Mouse (Mus musculus) regulatory T cell (primary cell): ENCODE data around the gene Fkrp.

Experiments used
- in situ Hi-C: fragments of 300-600 bp; cut with MboI, MseI; formaldehyde crosslinking; loops from one replicate; pipeline ENCODE4 v1.15.1; 2025; ENCODE audit warnings: high pct_unique_total_duplicates

The Fkrp gene

GRCm38 (mm10) chr7:16794886-16795285 is 21.6 kb downstream of the Fkrp start:
- in situ Hi-C loops: no loop called here

GRCm38 (mm10) chr7:16793010-16793725 is 23.4 kb downstream of the Fkrp start:
- in situ Hi-C loops: no loop called here

GRCm38 (mm10) chr7:16792316-16792715 is 24.2 kb downstream of the Fkrp start:
- in situ Hi-C loops: no loop called here

GRCm38 (mm10) chr7:16785541-16786083 is 30.9 kb downstream of the Fkrp start:
- in situ Hi-C loops: loop anchor here (5.0 kb wide), 1 partner anchor 473 kb away; no protein-coding TSS in a partner anchor

GRCm38 (mm10) chr7:16784498-16784976 is 32.0 kb downstream of the Fkrp start:
- in situ Hi-C loops: no loop called here

GRCm38 (mm10) chr7:16783758-16784415 is 32.6 kb downstream of the Fkrp start:
- in situ Hi-C loops: no loop called here

GRCm38 (mm10) chr7:16783224-16783688 is 33.3 kb downstream of the Fkrp start:
- in situ Hi-C loops: no loop called here

GRCm38 (mm10) chr7:16782555-16783125 is 33.9 kb downstream of the Fkrp start:
- in situ Hi-C loops: no loop called here

- in situ Hi-C loops: no loop called here
Observed at GRCm38 (mm10) chr7:16781816-16782554, 34.5 kb downstream of the Fkrp start.

GRCm38 (mm10) chr7:16781555-16781815 is 35.0 kb downstream of the Fkrp start:
- in situ Hi-C loops: no loop called here

- in situ Hi-C loops: no loop called here
Observed at GRCm38 (mm10) chr7:16780825-16781554, 35.5 kb downstream of the Fkrp start, which contains the start of gene Slc1a5. Gene Slc1a5 (plus strand): TSS chr7:16781340.

GRCm38 (mm10) chr7:16780076-16780475 is 36.5 kb downstream of the Fkrp start:
- in situ Hi-C loops: no loop called here

- in situ Hi-C loops: no loop called here
Observed at GRCm38 (mm10) chr7:16775888-16776287, 40.6 kb downstream of the Fkrp start.

- in situ Hi-C loops: no loop called here
Observed at GRCm38 (mm10) chr7:16766443-16766842, 50.1 kb downstream of the Fkrp start.

GRCm38 (mm10) chr7:16763463-16764218 is 52.9 kb downstream of the Fkrp start:
- in situ Hi-C loops: no loop called here

- in situ Hi-C loops: no loop called here
Observed at GRCm38 (mm10) chr7:16761630-16762029, 54.9 kb downstream of the Fkrp start.

GRCm38 (mm10) chr7:16761005-16761481 is 55.5 kb downstream of the Fkrp start:
- in situ Hi-C loops: no loop called here

- in situ Hi-C loops: no loop called here
Observed at GRCm38 (mm10) chr7:16760292-16760691, 56.2 kb downstream of the Fkrp start.
